Mouse (Mus musculus) gastrocnemius, adult 18-20 months (tissue): ENCODE data around the gene Olfr1306. TPM values are rescaled to one million over a fixed set of nuclear protein-coding genes. Genes with fewer than 3 reads are reported as not detected.

ENCODE experiments used
- DNase-seq: peaks from one replicate; pipeline ENCODE4 v3.0.0; 2021; ENCODE audit warnings: low spot score
- long read RNA-seq, 2 experiments: library from polyadenylated mRNA; stranded (forward); transcript quantifications; one replicate each; pipeline ENCODE4 v2.0.0; 2021
- total RNA-seq, 2 experiments: library from RNA; stranded (reverse); gene quantifications; 2 replicates each; pipeline ENCODE4 v1.2.3; 2021

The Olfr1306 gene
- not detected for total RNA-seq
- long read RNA-seq, experiment 1: 0 reads
- long read RNA-seq, experiment 2: 0 reads

GRCm38 (mm10) chr2:111916171-111916570 is at the start of gene Olfr1306:
TSS of gene Olfr1306 (minus strand) at chr2:111916271.
- no peak for DNase-seq

GRCm38 (mm10) chr2:111964844-111965243 is 48.8 kb upstream of the Olfr1306 start, which contains the start of gene Olfr1308:
TSS of gene Olfr1308 (minus strand) at chr2:111964944.
- DNase-seq: no peak

GRCm38 (mm10) chr2:111949340-111949739 is 33.3 kb upstream of the Olfr1306 start, which contains the start of gene Olfr1307:
TSS of gene Olfr1307 (minus strand) at chr2:111949440.
- DNase-seq: no peak

- no peak for DNase-seq
These were observed 39.0 kb downstream of the Olfr1306 start, which contains the start of gene Olfr1305 for GRCm38 (mm10) chr2:111877049-111877448. TSS of gene Olfr1305 (minus strand) at chr2:111877149.

Other genes with a start within 250 kb of the Olfr1306 start
- not detected for gene Olfr1301, start 165.3 kb downstream of the Olfr1306 start, total RNA-seq
- not detected for gene Olfr1302, start 138.8 kb downstream of the Olfr1306 start, total RNA-seq
- not detected for gene Olfr1303, start 95.9 kb downstream of the Olfr1306 start, total RNA-seq
- not detected for gene Olfr1305, start 39.1 kb downstream of the Olfr1306 start, total RNA-seq
- not detected for gene Olfr1307, start 33.2 kb upstream of the Olfr1306 start, total RNA-seq
- not detected for gene Olfr1308, start 48.7 kb upstream of the Olfr1306 start, total RNA-seq
- not detected for gene Olfr1309, start 74.0 kb upstream of the Olfr1306 start, total RNA-seq
- gene Olfr1310, start 96.4 kb upstream of the Olfr1306 start, total RNA-seq: not detected
- not detected for gene Olfr1311, start 108.1 kb upstream of the Olfr1306 start, total RNA-seq
- gene Olfr1312, start 134.0 kb upstream of the Olfr1306 start, total RNA-seq: not detected
- not detected for gene Olfr1313, start 161.6 kb upstream of the Olfr1306 start, total RNA-seq
- not detected for gene Olfr1314, start 180.5 kb upstream of the Olfr1306 start, total RNA-seq
- gene Olfr1315-ps1, start 199.2 kb upstream of the Olfr1306 start, total RNA-seq: not detected
- gene Olfr1316, start 218.7 kb upstream of the Olfr1306 start, total RNA-seq: not detected
- not detected for gene Olfr1317, start 224.1 kb upstream of the Olfr1306 start, total RNA-seq
- gene Olfr1318, start 237.9 kb upstream of the Olfr1306 start, total RNA-seq: not detected